Mouse (Mus musculus): ENCODE measurements around the gene Rundc3a. TPM values are rescaled to one million over a fixed set of nuclear protein-coding genes. Genes with fewer than 3 reads are reported as not detected.

Gene Rundc3a
- polyA plus RNA-seq, 1 experiment from 2014 or later: 1.0 TPM

DNA sequence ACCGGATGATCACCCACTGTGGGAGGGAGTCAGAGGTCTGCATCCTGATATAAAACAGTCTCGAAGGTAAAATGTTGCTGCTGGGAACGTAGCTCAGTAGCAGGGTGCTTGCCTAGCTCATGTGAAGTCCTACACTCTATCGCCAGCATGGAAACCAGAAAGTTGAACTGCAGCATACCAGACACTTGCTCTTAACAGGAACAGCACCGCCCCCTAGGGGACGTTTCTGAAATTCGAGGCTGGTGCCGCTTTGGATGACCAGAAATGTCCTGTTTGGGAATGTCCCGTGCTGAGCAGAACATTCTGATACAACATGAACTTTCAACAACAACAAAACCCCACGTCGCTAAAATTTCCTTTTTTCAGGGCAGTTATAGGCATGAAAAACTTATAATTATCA lies 18.5 kb downstream of the Rundc3a start:
- Histone ChIP-seq H3K27ac (replicated peaks; ENCODE audit: low read depth, low read length) (no peak overlapping the region), H3K4me1 (ENCODE audit: control insufficient read depth, insufficient read depth, low read length) (peaks cover 7% of the 10 kb centered on the region), H3K9ac (ENCODE audit: low read length) (peak overlapping the region; percentile 17; the same call in 1 of the 2 replicates), H3K36me3 (ENCODE audit: control insufficient read depth, insufficient read depth, low read length) (no peaks in the 10 kb centered on the region), H3K27me3 (ENCODE audit: control insufficient read depth, insufficient read depth, low read length) (no peaks in the 10 kb centered on the region), H3K4me3 (ENCODE audit: low read depth, low read length) (no peak overlapping the region), H3K9me3 (ENCODE audit: control insufficient read depth, low read length) (no peaks in the 10 kb centered on the region), H3K4me2 (ENCODE audit: low read depth, severe bottlenecking) (no peak overlapping the region)
- 9% methylated on average over 11 of the region's 11 CpGs for WGBS
- DNase-seq (ENCODE audit: low spot score) (peak; percentile 96), ATAC-seq (ENCODE audit: insufficient number of reproducible peaks, low FRiP score, low TSS enrichment, low read depth) (no peak)

DNA sequence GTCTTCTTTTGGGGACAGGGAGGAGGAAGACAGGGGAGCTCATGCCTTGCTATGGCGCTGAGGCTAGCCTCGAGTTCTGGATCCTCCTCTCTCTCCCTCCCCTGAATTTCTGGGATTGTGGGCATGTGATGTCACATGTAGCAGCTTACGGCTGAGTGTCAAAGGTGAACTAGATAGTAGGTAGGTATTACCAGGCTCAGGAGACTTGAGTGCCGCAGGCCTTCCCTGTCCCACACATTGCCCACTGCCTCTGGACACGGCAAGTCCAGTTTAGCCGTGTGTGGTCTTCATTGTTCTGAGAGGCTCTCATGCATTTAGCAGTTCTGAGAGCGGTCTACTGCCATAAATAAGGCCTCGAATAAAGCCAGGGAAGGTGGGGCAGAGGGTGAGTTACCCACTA lies 19.9 kb downstream of the Rundc3a start:
- no peaks in the 10 kb centered on the region for H3K27me3 ChIP-seq (ENCODE audit: control insufficient read depth, insufficient read depth, low read length)
- no peak for ATAC-seq (ENCODE audit: insufficient number of reproducible peaks, low FRiP score, low TSS enrichment, low read depth)
- no peaks in the 10 kb centered on the region for H3K9me3 ChIP-seq (ENCODE audit: control insufficient read depth, low read length)
- H3K4me3 ChIP-seq (ENCODE audit: low read depth, low read length): no peak overlapping the region
- H3K4me2 ChIP-seq (ENCODE audit: low read depth, severe bottlenecking): no peak overlapping the region
- WGBS: 80% methylated on average over 8 of the region's 8 CpGs
- DNase-seq (ENCODE audit: low spot score): no peak
- H3K4me1 ChIP-seq (ENCODE audit: control insufficient read depth, insufficient read depth, low read length): peaks cover 7% of the 10 kb centered on the region
- no peak overlapping the region for H3K9ac ChIP-seq (ENCODE audit: low read length)
- H3K27ac ChIP-seq (replicated peaks; ENCODE audit: low read depth, low read length): no peak overlapping the region
- no peaks in the 10 kb centered on the region for H3K36me3 ChIP-seq (ENCODE audit: control insufficient read depth, insufficient read depth, low read length)

DNA sequence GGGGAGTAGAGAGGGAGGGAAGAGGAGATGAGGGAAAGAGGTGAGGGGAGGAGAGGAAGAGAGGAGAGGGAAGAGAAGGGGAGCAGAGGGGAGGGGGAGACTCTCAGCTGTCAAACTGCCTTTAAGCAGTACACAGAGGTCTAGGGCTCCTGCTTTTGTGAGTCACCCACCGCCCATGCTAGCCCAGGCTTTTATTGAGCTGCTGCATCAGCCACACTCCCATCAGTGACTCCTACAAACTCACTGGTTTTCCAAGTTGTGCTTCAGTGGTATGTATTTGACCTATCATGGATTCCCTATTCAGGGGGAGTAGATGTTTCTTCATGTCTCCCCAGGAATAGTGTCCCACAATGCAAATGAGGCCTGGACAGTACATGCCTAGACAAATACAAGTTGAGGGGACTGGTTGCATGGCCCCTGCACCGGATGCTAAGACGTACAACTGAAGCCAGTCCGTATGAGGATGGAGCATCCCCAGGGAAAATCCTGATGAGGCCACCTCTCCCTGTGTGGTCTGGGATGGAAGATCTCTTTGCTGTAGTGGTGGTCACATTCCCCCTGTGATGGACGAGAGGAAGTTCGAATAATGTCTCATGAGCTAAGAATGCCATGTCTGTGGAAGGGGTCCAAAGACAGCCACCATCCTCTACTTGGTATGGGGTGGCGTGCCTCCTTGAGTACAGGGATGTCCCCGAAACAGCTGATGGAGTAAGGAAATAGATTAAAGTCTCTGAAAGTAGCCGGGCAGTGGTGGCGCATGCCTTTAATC lies 22.0 kb downstream of the Rundc3a start:
- no peak overlapping the region for H3K27ac ChIP-seq (replicated peaks; ENCODE audit: low read depth, low read length)
- no peaks in the 10 kb centered on the region for H3K27me3 ChIP-seq (ENCODE audit: control insufficient read depth, insufficient read depth, low read length)
- no peak for ATAC-seq (ENCODE audit: insufficient number of reproducible peaks, low FRiP score, low TSS enrichment, low read depth)
- H3K9me3 ChIP-seq (ENCODE audit: control insufficient read depth, low read length): 0 out of 2 replicates have a peak, but pooled peaks cover 2% of the 10 kb centered on the region
- no peak overlapping the region for H3K4me3 ChIP-seq (ENCODE audit: low read depth, low read length)
- no peak for DNase-seq (ENCODE audit: low spot score)
- 76% methylated on average over 10 of the region's 10 CpGs for WGBS
- no peak overlapping the region for H3K9ac ChIP-seq (ENCODE audit: low read length)
- H3K36me3 ChIP-seq (ENCODE audit: control insufficient read depth, insufficient read depth, low read length): no peaks in the 10 kb centered on the region
- peaks cover 4% of the 10 kb centered on the region for H3K4me1 ChIP-seq (ENCODE audit: control insufficient read depth, insufficient read depth, low read length)
- H3K4me2 ChIP-seq (ENCODE audit: low read depth, severe bottlenecking): no peak overlapping the region

- no peak overlapping the region for H3K9ac ChIP-seq (ENCODE audit: low read length)
- DNase-seq (ENCODE audit: low spot score) (no peak), ATAC-seq (ENCODE audit: insufficient number of reproducible peaks, low FRiP score, low TSS enrichment, low read depth) (no peak)
- H3K4me1 ChIP-seq (ENCODE audit: control insufficient read depth, insufficient read depth, low read length): no peaks in the 10 kb centered on the region
- H3K4me3 ChIP-seq (ENCODE audit: low read depth, low read length): no peak overlapping the region
- no peaks in the 10 kb centered on the region for H3K36me3 ChIP-seq (ENCODE audit: control insufficient read depth, insufficient read depth, low read length)
- H3K9me3 ChIP-seq (ENCODE audit: control insufficient read depth, low read length): 0 out of 2 replicates have a peak, but pooled peaks cover 2% of the 10 kb centered on the region
- no peak overlapping the region for H3K4me2 ChIP-seq (ENCODE audit: low read depth, severe bottlenecking)
- 84% methylated on average over 1 of the region's 1 CpGs for WGBS
- H3K27ac ChIP-seq (replicated peaks; ENCODE audit: low read depth, low read length): no peak overlapping the region
- no peaks in the 10 kb centered on the region for H3K27me3 ChIP-seq (ENCODE audit: control insufficient read depth, insufficient read depth, low read length)
Measured at GRCm38 (mm10) chr11:102417160-102417559, 24.0 kb downstream of the Rundc3a start.

GRCm38 (mm10) chr11:102418887-102419286 lies 25.7 kb downstream of the Rundc3a start:
- DNase-seq (ENCODE audit: low spot score) (no peak), ATAC-seq (ENCODE audit: insufficient number of reproducible peaks, low FRiP score, low TSS enrichment, low read depth) (no peak)
- Histone ChIP-seq H3K9ac (ENCODE audit: low read length) (no peak overlapping the region), H3K9me3 (ENCODE audit: control insufficient read depth, low read length) (0 out of 2 replicates have a peak, but pooled peaks cover 2% of the 10 kb centered on the region), H3K4me3 (ENCODE audit: low read depth, low read length) (no peak overlapping the region), H3K4me2 (ENCODE audit: low read depth, severe bottlenecking) (no peak overlapping the region), H3K4me1 (ENCODE audit: control insufficient read depth, insufficient read depth, low read length) (no peaks in the 10 kb centered on the region), H3K27me3 (ENCODE audit: control insufficient read depth, insufficient read depth, low read length) (no peaks in the 10 kb centered on the region), H3K27ac (replicated peaks; ENCODE audit: low read depth, low read length) (no peak overlapping the region), H3K36me3 (ENCODE audit: control insufficient read depth, insufficient read depth, low read length) (no peaks in the 10 kb centered on the region)

GRCm38 (mm10) chr11:102421559-102421958 lies 28.4 kb downstream of the Rundc3a start:
- H3K27ac ChIP-seq (replicated peaks; ENCODE audit: low read depth, low read length): no peak overlapping the region
- no peak for ATAC-seq (ENCODE audit: insufficient number of reproducible peaks, low FRiP score, low TSS enrichment, low read depth)
- H3K36me3 ChIP-seq (ENCODE audit: control insufficient read depth, insufficient read depth, low read length): no peaks in the 10 kb centered on the region
- H3K9ac ChIP-seq (ENCODE audit: low read length): no peak overlapping the region
- no peak overlapping the region for H3K4me2 ChIP-seq (ENCODE audit: low read depth, severe bottlenecking)
- H3K9me3 ChIP-seq (ENCODE audit: control insufficient read depth, low read length): 0 out of 2 replicates have a peak, but pooled peaks cover 2% of the 10 kb centered on the region
- no peak overlapping the region for H3K4me3 ChIP-seq (ENCODE audit: low read depth, low read length)
- WGBS: 68% methylated on average over 8 of the region's 8 CpGs
- no peak for DNase-seq (ENCODE audit: low spot score)
- no peaks in the 10 kb centered on the region for H3K4me1 ChIP-seq (ENCODE audit: control insufficient read depth, insufficient read depth, low read length)
- no peaks in the 10 kb centered on the region for H3K27me3 ChIP-seq (ENCODE audit: control insufficient read depth, insufficient read depth, low read length)

- H3K9me3 ChIP-seq (ENCODE audit: control insufficient read depth, low read length): 0 out of 2 replicates have a peak, but pooled peaks cover under 1% of the 10 kb centered on the region
- ATAC-seq (ENCODE audit: insufficient number of reproducible peaks, low FRiP score, low TSS enrichment, low read depth) (no peak), DNase-seq (ENCODE audit: low spot score) (no peak)
- WGBS: 79% methylated on average over 6 of the region's 6 CpGs
- H3K27me3 ChIP-seq (ENCODE audit: control insufficient read depth, insufficient read depth, low read length): no peaks in the 10 kb centered on the region
- peaks cover under 1% of the 10 kb centered on the region for H3K4me1 ChIP-seq (ENCODE audit: control insufficient read depth, insufficient read depth, low read length)
- H3K27ac ChIP-seq (replicated peaks; ENCODE audit: low read depth, low read length): no peak overlapping the region
- H3K9ac ChIP-seq (ENCODE audit: low read length): no peak overlapping the region
- no peaks in the 10 kb centered on the region for H3K36me3 ChIP-seq (ENCODE audit: control insufficient read depth, insufficient read depth, low read length)
- H3K4me2 ChIP-seq (ENCODE audit: low read depth, severe bottlenecking): no peak overlapping the region
- no peak overlapping the region for H3K4me3 ChIP-seq (ENCODE audit: low read depth, low read length)
Measured at GRCm38 (mm10) chr11:102424666-102425065, 31.5 kb downstream of the Rundc3a start.

DNA sequence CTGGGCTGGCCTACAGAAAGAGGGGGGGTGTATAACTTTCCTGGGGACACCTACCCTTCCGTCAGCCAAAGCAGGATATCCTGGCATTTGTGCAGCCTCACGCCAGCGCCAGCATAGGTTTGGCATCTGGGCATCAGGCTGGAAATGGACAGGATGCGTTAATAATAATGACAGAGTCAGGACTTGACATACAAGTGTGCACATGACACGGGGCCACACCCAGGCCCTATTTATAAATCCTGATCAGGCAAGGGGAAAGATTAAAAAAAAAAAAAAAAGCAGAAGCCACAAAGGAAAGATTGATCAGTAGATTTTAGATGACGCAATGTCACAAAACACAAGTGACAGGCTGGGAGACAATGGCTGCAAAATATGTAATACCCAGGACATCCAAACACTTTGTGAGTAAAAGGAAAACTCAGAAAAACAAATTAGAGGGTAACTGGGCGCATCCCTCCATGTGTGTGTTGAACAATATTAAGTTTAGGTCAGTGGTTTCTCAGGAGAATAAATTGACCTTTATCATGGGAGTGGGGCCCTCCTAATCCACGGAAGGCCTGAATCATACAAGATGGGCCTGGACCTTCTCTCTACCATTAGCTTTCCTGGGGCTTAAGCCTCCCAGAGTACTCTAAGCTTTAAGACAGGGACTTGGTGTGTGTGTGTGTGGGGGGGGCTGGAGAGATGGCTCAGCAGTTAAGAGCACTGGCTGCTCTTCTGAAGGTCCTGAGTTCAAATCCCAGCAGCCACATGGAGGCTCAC lies 32.5 kb downstream of the Rundc3a start:
- Histone ChIP-seq H3K4me1 (ENCODE audit: control insufficient read depth, insufficient read depth, low read length) (peaks cover 3% of the 10 kb centered on the region), H3K27me3 (ENCODE audit: control insufficient read depth, insufficient read depth, low read length) (no peaks in the 10 kb centered on the region), H3K36me3 (ENCODE audit: control insufficient read depth, insufficient read depth, low read length) (no peaks in the 10 kb centered on the region), H3K27ac (replicated peaks; ENCODE audit: low read depth, low read length) (no peak overlapping the region), H3K4me3 (ENCODE audit: low read depth, low read length) (no peak overlapping the region), H3K9ac (ENCODE audit: low read length) (no peak overlapping the region), H3K9me3 (ENCODE audit: control insufficient read depth, low read length) (no peaks in the 10 kb centered on the region), H3K4me2 (ENCODE audit: low read depth, severe bottlenecking) (no peak overlapping the region)
- DNase-seq (ENCODE audit: low spot score): no peak
- WGBS: 81% methylated on average over 8 of the region's 8 CpGs
- no peak for ATAC-seq (ENCODE audit: insufficient number of reproducible peaks, low FRiP score, low TSS enrichment, low read depth)

Data from limb, embryonic 11.5 days (tissue).